Mouse (Mus musculus) kidney, embryonic 16.5 days (tissue): ENCODE results near the gene Jagn1. TPM values are rescaled to one million over a fixed set of nuclear protein-coding genes. Genes with fewer than 3 reads are reported as not detected.

Experiments
- ATAC-seq: fragments of 200-750 bp; cut with Nextera tagmentation; 2 replicates; pipeline ENCODE4 v1.8.0; 2017; ENCODE audit warnings: moderate TSS enrichment; ENCODE audit not compliant: low FRiP score, low TSS enrichment
- H3K27ac ChIP-seq: fragments of 300-500 bp; sonication (generic); 2 replicates; pipeline ENCODE4 v1.5.1; 2014; ENCODE audit warnings: low read length
- H3K27me3 ChIP-seq: fragments of 300-500 bp; sonication (generic); 2 replicates; pipeline ENCODE4 v1.6.1; 2014; ENCODE audit warnings: low read length, control low read depth, mixed read lengths; ENCODE audit not compliant: insufficient read depth
- H3K36me3 ChIP-seq: fragments of 300-500 bp; sonication (generic); 2 replicates; pipeline ENCODE4 v1.6.1; 2014; ENCODE audit warnings: low read length, control low read depth, mixed read lengths; ENCODE audit not compliant: insufficient read depth
- H3K4me1 ChIP-seq: fragments of 300-500 bp; sonication (generic); 2 replicates; pipeline ENCODE4 v1.6.1; 2014; ENCODE audit warnings: low read length, control low read depth, mixed read lengths; ENCODE audit not compliant: insufficient read depth
- H3K4me2 ChIP-seq: fragments of 300-500 bp; sonication (generic); replicated peaks from 2 replicates; pipeline ENCODE4 v1.6.1; 2014; ENCODE audit warnings: low read depth, low read length
- H3K4me3 ChIP-seq: fragments of 300-500 bp; sonication (generic); 2 replicates; pipeline ENCODE4 v1.5.1; 2014; ENCODE audit warnings: mild to moderate bottlenecking, low read length
- H3K9ac ChIP-seq: fragments of 300-500 bp; sonication (generic); replicated peaks from 2 replicates; pipeline ENCODE4 v1.6.1; 2014; ENCODE audit warnings: low read length
- H3K9me3 ChIP-seq: fragments of 300-500 bp; sonication (generic); 2 replicates; pipeline ENCODE4 v1.6.1; 2016; ENCODE audit warnings: low read length, control low read depth
- WGBS: fragments of 180-500 bp; shearing (Covaris S2); extraction: QIAGEN DNeasy Blood & Tissue Kit; methylation state at CpG from one replicate; pipeline ENCODE4 v1.1.7; 2014; 5-methylcytosine and 5-hydroxymethylcytosine counted together
- polyA plus RNA-seq: library from polyadenylated mRNA; unstranded; fragments of >200 nt; fragmentation: Nextera tagmentation; extraction: Ambion mirVana; gene quantifications from 2 replicates; pipeline ENCODE4 v1.2.1, GENCODE M21; 2015

The Jagn1 gene
- polyA plus RNA-seq, result 115 and 121 TPM in 2 replicates

GRCm38 (mm10) chr6:113442442-113443090 lies at the start of gene Jagn1:
TSS of gene Jagn1 (plus strand) at chr6:113442569.
- H3K9ac ChIP-seq, result peak within 1 kb of the TSS; percentile 96
- peak within 1 kb of the TSS; percentile 70 for H3K27ac ChIP-seq
- under 1% methylated on average over 45 of the region's 45 CpGs for WGBS
- peak within 1 kb of the TSS; percentile 93 for H3K4me3 ChIP-seq
- no peaks in the 10 kb centered on the region for H3K27me3 ChIP-seq
- ATAC-seq, result peak; percentile 90
- H3K4me2 ChIP-seq, result peak within 1 kb of the TSS; percentile 84
- H3K9me3 ChIP-seq, result no peaks in the 10 kb centered on the region
- peaks cover 19% of the 10 kb centered on the region for H3K4me1 ChIP-seq
- H3K36me3 ChIP-seq, result peaks cover 9% of the 10 kb centered on the region

- Histone ChIP-seq H3K9me3 (no peaks in the 10 kb centered on the region), H3K4me2 (no peak overlapping the region), H3K27ac (no peak overlapping the region), H3K9ac (no peak overlapping the region), H3K4me3 (no peak overlapping the region), H3K27me3 (no peaks in the 10 kb centered on the region), H3K36me3 (peaks cover 23% of the 10 kb centered on the region), H3K4me1 (peaks cover 12% of the 10 kb centered on the region; the same call in 1 of the 2 replicates)
- WGBS, result 89% methylated on average over 6 of the region's 6 CpGs
- ATAC-seq, result no peak
Observed at GRCm38 (mm10) chr6:113393951-113394350, 48.4 kb upstream of the Jagn1 start.

GRCm38 (mm10) chr6:113394811-113395210 lies 47.6 kb upstream of the Jagn1 start:
- H3K36me3 ChIP-seq, result peaks cover 14% of the 10 kb centered on the region
- no peak overlapping the region for H3K4me3 ChIP-seq
- WGBS, result 87% methylated on average over 11 of the region's 11 CpGs
- H3K27ac ChIP-seq, result no peak overlapping the region
- H3K4me2 ChIP-seq, result no peak overlapping the region
- H3K4me1 ChIP-seq, result peaks cover 12% of the 10 kb centered on the region; the same call in 1 of the 2 replicates
- no peaks in the 10 kb centered on the region for H3K9me3 ChIP-seq
- no peak overlapping the region for H3K9ac ChIP-seq
- no peaks in the 10 kb centered on the region for H3K27me3 ChIP-seq
- ATAC-seq, result no peak

- H3K36me3 ChIP-seq, result peaks cover 7% of the 10 kb centered on the region; the same call in 1 of the 2 replicates
- no peak overlapping the region for H3K4me2 ChIP-seq
- H3K27me3 ChIP-seq, result no peaks in the 10 kb centered on the region
- no peak for ATAC-seq
- no peak overlapping the region for H3K4me3 ChIP-seq
- H3K9me3 ChIP-seq, result no peaks in the 10 kb centered on the region
- peaks cover 12% of the 10 kb centered on the region; the same call in 1 of the 2 replicates for H3K4me1 ChIP-seq
- no peak overlapping the region for H3K27ac ChIP-seq
- WGBS, result 94% methylated on average over 6 of the region's 6 CpGs
- no peak overlapping the region for H3K9ac ChIP-seq
Observed at GRCm38 (mm10) chr6:113395501-113395900, 46.9 kb upstream of the Jagn1 start.

GRCm38 (mm10) chr6:113396270-113397030 lies 45.9 kb upstream of the Jagn1 start:
- Histone ChIP-seq H3K9me3 (no peaks in the 10 kb centered on the region), H3K4me3 (no peak overlapping the region), H3K36me3 (peaks cover 6% of the 10 kb centered on the region; the same call in 1 of the 2 replicates), H3K27me3 (no peaks in the 10 kb centered on the region), H3K9ac (no peak overlapping the region), H3K4me1 (peaks cover 12% of the 10 kb centered on the region; the same call in 1 of the 2 replicates), H3K4me2 (no peak overlapping the region), H3K27ac (no peak overlapping the region)
- WGBS, result 83% methylated on average over 10 of the region's 10 CpGs
- ATAC-seq, result no peak

GRCm38 (mm10) chr6:113402094-113402493 lies 40.3 kb upstream of the Jagn1 start:
- no peak overlapping the region for H3K27ac ChIP-seq
- WGBS, result 90% methylated on average over 13 of the region's 13 CpGs
- H3K36me3 ChIP-seq, result 0 out of 2 replicates have a peak, but pooled peaks cover 4% of the 10 kb centered on the region
- no peaks in the 10 kb centered on the region for H3K4me1 ChIP-seq
- H3K4me3 ChIP-seq, result no peak overlapping the region
- no peak for ATAC-seq
- H3K4me2 ChIP-seq, result no peak overlapping the region
- no peaks in the 10 kb centered on the region for H3K27me3 ChIP-seq
- H3K9ac ChIP-seq, result no peak overlapping the region
- no peaks in the 10 kb centered on the region for H3K9me3 ChIP-seq

- WGBS, result 72% methylated on average over 12 of the region's 12 CpGs
- Histone ChIP-seq H3K4me1 (no peaks in the 10 kb centered on the region), H3K36me3 (0 out of 2 replicates have a peak, but pooled peaks cover 4% of the 10 kb centered on the region), H3K27ac (peak overlapping the region; percentile 17; the same call in 1 of the 2 replicates), H3K9ac (no peak overlapping the region), H3K4me3 (no peak overlapping the region), H3K9me3 (no peaks in the 10 kb centered on the region), H3K27me3 (no peaks in the 10 kb centered on the region), H3K4me2 (no peak overlapping the region)
- ATAC-seq, result peak; percentile 71
Observed at GRCm38 (mm10) chr6:113404649-113405448, 37.5 kb upstream of the Jagn1 start.

- no peak overlapping the region for H3K27ac ChIP-seq
- H3K36me3 ChIP-seq, result 0 out of 2 replicates have a peak, but pooled peaks cover 4% of the 10 kb centered on the region
- no peak for ATAC-seq
- no peak overlapping the region for H3K4me3 ChIP-seq
- H3K9ac ChIP-seq, result no peak overlapping the region
- no peak overlapping the region for H3K4me2 ChIP-seq
- no peaks in the 10 kb centered on the region for H3K4me1 ChIP-seq
- WGBS, result 82% methylated on average over 6 of the region's 6 CpGs
- H3K9me3 ChIP-seq, result no peaks in the 10 kb centered on the region
- H3K27me3 ChIP-seq, result no peaks in the 10 kb centered on the region
Observed at GRCm38 (mm10) chr6:113405483-113405882, 36.9 kb upstream of the Jagn1 start.

- no peak for ATAC-seq
- no peaks in the 10 kb centered on the region for H3K4me1 ChIP-seq
- H3K36me3 ChIP-seq, result 0 out of 2 replicates have a peak, but pooled peaks cover 4% of the 10 kb centered on the region
- WGBS, result 72% methylated on average over 9 of the region's 9 CpGs
- no peak overlapping the region for H3K9ac ChIP-seq
- no peak overlapping the region for H3K4me3 ChIP-seq
- H3K9me3 ChIP-seq, result no peaks in the 10 kb centered on the region
- H3K27ac ChIP-seq, result no peak overlapping the region
- H3K4me2 ChIP-seq, result no peak overlapping the region
- H3K27me3 ChIP-seq, result no peaks in the 10 kb centered on the region
Observed at GRCm38 (mm10) chr6:113406683-113407082, 35.7 kb upstream of the Jagn1 start.
